Mouse (Mus musculus) cerebellum, adult 9-11 months (tissue): Measurements from ENCODE around the gene Csrnp3.

ENCODE experiments used
- DNase-seq: peaks from one replicate; pipeline ENCODE4 v3.0.0; 2022

Csrnp3 gene

GRCm38 (mm10) chr2:65870919-65871582 is 25.5 kb downstream of the Csrnp3 start:
- DNase-seq, result no peak

GRCm38 (mm10) chr2:65891590-65891989 is 46.0 kb downstream of the Csrnp3 start:
- DNase-seq, result peak; percentile 57

- no peak for DNase-seq
These were observed 47.7 kb downstream of the Csrnp3 start for GRCm38 (mm10) chr2:65893241-65893640.

GRCm38 (mm10) chr2:65894299-65894698 is 48.7 kb downstream of the Csrnp3 start:
- DNase-seq, result no peak

GRCm38 (mm10) chr2:65896542-65896941 is 51.0 kb downstream of the Csrnp3 start:
- DNase-seq, result peak; percentile 29

GRCm38 (mm10) chr2:65897084-65897483 is 51.5 kb downstream of the Csrnp3 start:
- no peak for DNase-seq

GRCm38 (mm10) chr2:65899478-65899877 is 53.9 kb downstream of the Csrnp3 start:
- DNase-seq, result no peak

- no peak for DNase-seq
These were observed 63.0 kb downstream of the Csrnp3 start for GRCm38 (mm10) chr2:65908526-65908925.

- no peak for DNase-seq
These were observed 64.4 kb downstream of the Csrnp3 start for GRCm38 (mm10) chr2:65909724-65910521.

- no peak for DNase-seq
These were observed 70.4 kb downstream of the Csrnp3 start for GRCm38 (mm10) chr2:65915994-65916393.

- DNase-seq, result no peak
These were observed 75.3 kb downstream of the Csrnp3 start for GRCm38 (mm10) chr2:65920651-65921412.

GRCm38 (mm10) chr2:65925363-65925941 is 79.9 kb downstream of the Csrnp3 start:
- DNase-seq, result no peak

GRCm38 (mm10) chr2:65926935-65927708 is 81.6 kb downstream of the Csrnp3 start:
- no peak for DNase-seq

- DNase-seq, result no peak
These were observed 83.7 kb downstream of the Csrnp3 start for GRCm38 (mm10) chr2:65929286-65929685.

- DNase-seq, result no peak
These were observed 84.4 kb downstream of the Csrnp3 start for GRCm38 (mm10) chr2:65929927-65930326.

GRCm38 (mm10) chr2:65931313-65931712 is 85.7 kb downstream of the Csrnp3 start:
- DNase-seq, result no peak

- peak; percentile 56 for DNase-seq
These were observed 86.3 kb downstream of the Csrnp3 start for GRCm38 (mm10) chr2:65931841-65932311.

- DNase-seq, result no peak
These were observed 88.5 kb downstream of the Csrnp3 start for GRCm38 (mm10) chr2:65934099-65934498.

- no peak for DNase-seq
These were observed 93.3 kb downstream of the Csrnp3 start for GRCm38 (mm10) chr2:65938900-65939299.

- peak; percentile 85 for DNase-seq
These were observed 94.8 kb downstream of the Csrnp3 start for GRCm38 (mm10) chr2:65940351-65940750.

- no peak for DNase-seq
These were observed 96.8 kb downstream of the Csrnp3 start for GRCm38 (mm10) chr2:65942346-65942745.

- no peak for DNase-seq
These were observed 103.2 kb downstream of the Csrnp3 start for GRCm38 (mm10) chr2:65948808-65949207.
